Mouse (Mus musculus) left cerebral cortex, postnatal 4 days (tissue): ENCODE measurements at regions not wholly inside any gene's neighbourhood (a gene's known extent, or its start where the extent isn't known, plus 50 kb on each side); places are given as distances from the start of the nearest gene placed in this dataset.

Source experiments
- DNase-seq: peaks from one replicate; pipeline ENCODE4 v3.0.0-alpha.2; 2022
- intact Hi-C: fragments of 180-260 bp; cut with DNase I; formaldehyde crosslinking; loops from one replicate; pipeline ENCODE4 v1.15.1; 2025

DNA sequence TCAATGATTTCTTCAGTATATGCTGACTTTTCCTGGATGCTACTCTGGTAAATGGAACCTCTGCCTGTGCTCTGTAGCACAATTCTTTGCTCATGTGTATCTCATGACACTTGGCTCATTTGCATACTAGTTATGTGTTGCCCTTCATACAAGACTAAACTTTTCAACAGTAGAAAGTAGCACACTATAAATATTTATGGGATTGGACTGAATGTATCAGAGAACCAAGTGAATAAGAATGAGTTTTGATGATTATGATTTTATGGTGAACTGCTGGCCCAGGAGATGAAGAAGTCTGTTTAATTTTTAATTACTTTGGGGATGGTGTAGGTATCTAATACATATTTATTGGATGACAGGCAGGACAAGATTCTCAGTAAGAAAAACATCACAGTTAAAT, 606.3 kb downstream of the Gbe1 start:
- DNase-seq = no peak
- intact Hi-C loops = no loop called here

GRCm38 (mm10) chr16:70929651-70930050, 615.9 kb downstream of the Gbe1 start:
- DNase-seq = no peak
- intact Hi-C loops = no loop called here

DNA sequence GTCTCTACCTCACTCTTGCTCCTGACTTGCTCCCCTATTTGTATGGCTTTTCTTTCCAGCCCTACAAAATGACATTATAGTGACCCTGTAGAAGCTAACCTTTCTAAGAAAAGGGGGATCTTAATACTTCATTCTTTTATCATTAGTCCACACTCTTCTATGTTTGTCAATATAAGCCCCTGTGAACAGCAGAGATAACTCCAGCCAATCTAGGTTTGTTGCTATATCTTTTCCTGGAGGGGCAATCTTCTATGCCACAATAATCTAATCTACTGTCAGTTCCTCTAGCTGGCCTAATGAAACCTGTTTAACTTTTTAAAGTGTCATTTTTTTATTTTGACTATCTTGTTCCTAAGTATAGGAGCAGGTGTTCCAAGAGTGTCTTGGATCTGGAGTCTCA, 622.2 kb downstream of the Gbe1 start:
- DNase-seq = no peak
- intact Hi-C loops = no loop called here

- intact Hi-C loops = no loop called here
- no peak for DNase-seq
Observed at GRCm38 (mm10) chr16:70952937-70953336, 639.2 kb downstream of the Gbe1 start.
